Mouse (Mus musculus): Measurements from ENCODE around the gene BC055324. TPM values are rescaled to one million over a fixed set of nuclear protein-coding genes. Genes with fewer than 3 reads are reported as not detected.
"Not testable (repeated sequence)": the region's sequence is repeated elsewhere in the genome, so short reads cannot be mapped to it uniquely, and the experiment has no call there.

The BC055324 gene
- 4.0 and 5.0 TPM in 2 replicates for polyA plus RNA-seq (2015; fragmentation: Nextera tagmentation; extraction: Ambion mirVana)

GRCm38 (mm10) chr1:163994721-163995608 is at the start of gene BC055324, which contains the start of gene Mettl18:
BC055324 (minus strand) TSS chr1:163994796.
Mettl18 (plus strand) TSS chr1:163994889.
- 3% methylated on average over 43 of the region's 43 CpGs for WGBS
- peak; percentile 99 for ATAC-seq
- no peaks in the 10 kb centered on the region for H3K27me3 ChIP-seq (ENCODE audit: control insufficient read depth, insufficient read depth, low read depth, low read length)
- peak within 1 kb of the TSS; percentile 90 for H3K4me2 ChIP-seq (ENCODE audit: low read length)
- peak within 1 kb of the TSS; percentile 82 for H3K4me3 ChIP-seq (ENCODE audit: low read depth, low read length)
- H3K9ac ChIP-seq (ENCODE audit: low read depth, low read length) = peak within 1 kb of the TSS; percentile 67
- no peaks in the 10 kb centered on the region for H3K9me3 ChIP-seq (replicated peaks; ENCODE audit: control insufficient read depth, low read length, poor library complexity, severe bottlenecking)
- H3K27ac ChIP-seq (ENCODE audit: low read length) = peak within 1 kb of the TSS; percentile 87
- peaks cover 9% of the 10 kb centered on the region for H3K4me1 ChIP-seq (ENCODE audit: control insufficient read depth, insufficient read depth, low read length)
- no peaks in the 10 kb centered on the region for H3K36me3 ChIP-seq (ENCODE audit: control insufficient read depth, insufficient read depth, low read length)

GRCm38 (mm10) chr1:164043549-164043948 is 49.0 kb upstream of the BC055324 start:
- no peaks in the 10 kb centered on the region for H3K27me3 ChIP-seq (ENCODE audit: control insufficient read depth, insufficient read depth, low read depth, low read length)
- no peak for ATAC-seq
- H3K4me1 ChIP-seq (ENCODE audit: control insufficient read depth, insufficient read depth, low read length) = no peaks in the 10 kb centered on the region
- no peak overlapping the region for H3K9ac ChIP-seq (ENCODE audit: low read depth, low read length)
- no peak overlapping the region for H3K4me3 ChIP-seq (ENCODE audit: low read depth, low read length)
- no peaks in the 10 kb centered on the region for H3K9me3 ChIP-seq (replicated peaks; ENCODE audit: control insufficient read depth, low read length, poor library complexity, severe bottlenecking)
- no peak overlapping the region for H3K27ac ChIP-seq (ENCODE audit: low read length)
- no peaks in the 10 kb centered on the region for H3K36me3 ChIP-seq (ENCODE audit: control insufficient read depth, insufficient read depth, low read length)
- 50% methylated on average over 3 of the region's 3 CpGs for WGBS
- H3K4me2 ChIP-seq (ENCODE audit: low read length) = no peak overlapping the region

DNA sequence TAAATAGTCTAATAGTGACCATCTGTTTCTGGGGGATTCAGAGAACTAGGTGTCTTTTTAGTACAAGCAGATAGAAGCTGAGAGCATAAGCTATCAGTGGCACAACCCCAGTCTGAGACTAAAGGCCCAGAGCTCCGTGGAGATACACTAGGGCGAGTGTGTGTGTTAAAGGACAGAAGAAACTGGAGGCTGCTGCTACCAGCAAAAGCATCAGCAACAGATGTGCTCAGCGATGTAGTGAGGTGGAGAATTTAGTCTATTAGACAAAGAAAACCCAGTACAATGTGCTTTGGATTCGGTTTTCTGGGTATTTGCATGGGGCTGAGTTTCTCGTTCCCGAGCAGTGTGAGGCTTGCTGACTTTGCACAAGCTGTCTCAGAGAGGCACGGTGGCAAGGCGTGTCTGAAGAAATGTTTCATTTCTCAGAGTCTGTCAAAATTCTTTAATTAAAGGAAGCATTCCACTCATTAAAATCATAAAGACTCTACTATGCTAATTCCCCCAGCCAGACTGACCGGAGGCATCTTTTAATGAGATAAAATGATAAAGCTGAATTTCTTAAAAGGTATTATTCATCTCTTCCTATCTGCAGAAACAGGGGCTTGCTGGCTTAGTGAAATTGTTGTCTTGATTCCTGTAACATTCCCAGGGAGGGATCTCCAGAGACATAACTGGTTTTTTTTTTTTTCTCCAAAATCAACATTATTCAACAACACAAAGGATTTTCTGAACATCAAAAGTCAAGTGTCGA is 46.0 kb upstream of the BC055324 start:
- Histone ChIP-seq H3K27me3 (ENCODE audit: control insufficient read depth, insufficient read depth, low read depth, low read length) (no peaks in the 10 kb centered on the region), H3K9me3 (replicated peaks; ENCODE audit: control insufficient read depth, low read length, poor library complexity, severe bottlenecking) (no peaks in the 10 kb centered on the region), H3K4me3 (ENCODE audit: low read depth, low read length) (no peak overlapping the region), H3K4me1 (ENCODE audit: control insufficient read depth, insufficient read depth, low read length) (no peaks in the 10 kb centered on the region), H3K36me3 (ENCODE audit: control insufficient read depth, insufficient read depth, low read length) (no peaks in the 10 kb centered on the region), H3K27ac (ENCODE audit: low read length) (no peak overlapping the region), H3K9ac (ENCODE audit: low read depth, low read length) (no peak overlapping the region), H3K4me2 (ENCODE audit: low read length) (no peak overlapping the region)
- WGBS = 56% methylated on average over 10 of the region's 10 CpGs
- ATAC-seq = peak; percentile 83

DNA sequence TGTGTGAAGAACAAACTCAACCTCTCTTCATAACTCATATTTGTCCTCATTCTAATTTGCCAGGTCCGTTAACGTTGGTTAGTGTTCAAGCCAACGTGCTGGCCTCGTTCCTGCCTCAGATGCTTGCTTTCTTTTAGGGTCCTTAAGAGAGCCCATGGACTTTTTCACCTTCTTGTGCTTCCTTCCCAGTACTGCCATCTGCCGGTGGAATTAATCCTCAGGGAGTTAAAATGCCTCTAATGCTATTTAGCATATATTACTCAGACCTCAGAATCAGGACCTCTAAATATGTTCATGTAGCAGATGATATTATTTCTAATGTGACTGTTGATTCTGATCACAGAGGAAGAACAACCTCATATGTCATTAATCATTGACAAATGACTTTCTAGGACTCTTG is 32.8 kb upstream of the BC055324 start:
- Histone ChIP-seq H3K9me3 (replicated peaks; ENCODE audit: control insufficient read depth, low read length, poor library complexity, severe bottlenecking) (no peaks in the 10 kb centered on the region), H3K27me3 (ENCODE audit: control insufficient read depth, insufficient read depth, low read depth, low read length) (no peaks in the 10 kb centered on the region), H3K4me2 (ENCODE audit: low read length) (no peak overlapping the region), H3K36me3 (ENCODE audit: control insufficient read depth, insufficient read depth, low read length) (no peaks in the 10 kb centered on the region), H3K27ac (ENCODE audit: low read length) (no peak overlapping the region), H3K4me3 (ENCODE audit: low read depth, low read length) (no peak overlapping the region), H3K9ac (ENCODE audit: low read depth, low read length) (no peak overlapping the region), H3K4me1 (ENCODE audit: control insufficient read depth, insufficient read depth, low read length) (no peaks in the 10 kb centered on the region)
- WGBS = 64% methylated on average over 5 of the region's 5 CpGs
- ATAC-seq = no peak

GRCm38 (mm10) chr1:164025685-164026084 is 31.1 kb upstream of the BC055324 start:
- H3K9me3 ChIP-seq (replicated peaks; ENCODE audit: control insufficient read depth, low read length, poor library complexity, severe bottlenecking) = no peaks in the 10 kb centered on the region
- H3K27ac ChIP-seq (ENCODE audit: low read length) = no peak overlapping the region
- H3K4me3 ChIP-seq (ENCODE audit: low read depth, low read length) = no peak overlapping the region
- no peak for ATAC-seq
- 88% methylated on average over 4 of the region's 4 CpGs for WGBS
- H3K27me3 ChIP-seq (ENCODE audit: control insufficient read depth, insufficient read depth, low read depth, low read length) = no peaks in the 10 kb centered on the region
- H3K9ac ChIP-seq (ENCODE audit: low read depth, low read length) = no peak overlapping the region
- H3K4me1 ChIP-seq (ENCODE audit: control insufficient read depth, insufficient read depth, low read length) = no peaks in the 10 kb centered on the region
- no peak overlapping the region for H3K4me2 ChIP-seq (ENCODE audit: low read length)
- no peaks in the 10 kb centered on the region for H3K36me3 ChIP-seq (ENCODE audit: control insufficient read depth, insufficient read depth, low read length)

- H3K4me1 ChIP-seq (ENCODE audit: control insufficient read depth, insufficient read depth, low read length); H3K36me3 ChIP-seq (ENCODE audit: control insufficient read depth, insufficient read depth, low read length); H3K27ac ChIP-seq (ENCODE audit: low read length); H3K4me2 ChIP-seq (ENCODE audit: low read length); H3K9ac ChIP-seq (ENCODE audit: low read depth, low read length); H3K27me3 ChIP-seq (ENCODE audit: control insufficient read depth, insufficient read depth, low read depth, low read length); H3K9me3 ChIP-seq (replicated peaks; ENCODE audit: control insufficient read depth, low read length, poor library complexity, severe bottlenecking); H3K4me3 ChIP-seq (ENCODE audit: low read depth, low read length); ATAC-seq: not testable (repeated sequence)
- WGBS = 85% methylated on average over 5 of the region's 5 CpGs
These were observed 27.5 kb upstream of the BC055324 start for GRCm38 (mm10) chr1:164022106-164022505.

GRCm38 (mm10) chr1:164020746-164021145 is 26.1 kb upstream of the BC055324 start:
- not testable (repeated sequence) for H3K4me3 ChIP-seq (ENCODE audit: low read depth, low read length); H3K4me1 ChIP-seq (ENCODE audit: control insufficient read depth, insufficient read depth, low read length); H3K9ac ChIP-seq (ENCODE audit: low read depth, low read length); ATAC-seq; H3K4me2 ChIP-seq (ENCODE audit: low read length); H3K36me3 ChIP-seq (ENCODE audit: control insufficient read depth, insufficient read depth, low read length); H3K27ac ChIP-seq (ENCODE audit: low read length); H3K9me3 ChIP-seq (replicated peaks; ENCODE audit: control insufficient read depth, low read length, poor library complexity, severe bottlenecking); H3K27me3 ChIP-seq (ENCODE audit: control insufficient read depth, insufficient read depth, low read depth, low read length)
- 77% methylated on average over 3 of the region's 3 CpGs for WGBS

DNA sequence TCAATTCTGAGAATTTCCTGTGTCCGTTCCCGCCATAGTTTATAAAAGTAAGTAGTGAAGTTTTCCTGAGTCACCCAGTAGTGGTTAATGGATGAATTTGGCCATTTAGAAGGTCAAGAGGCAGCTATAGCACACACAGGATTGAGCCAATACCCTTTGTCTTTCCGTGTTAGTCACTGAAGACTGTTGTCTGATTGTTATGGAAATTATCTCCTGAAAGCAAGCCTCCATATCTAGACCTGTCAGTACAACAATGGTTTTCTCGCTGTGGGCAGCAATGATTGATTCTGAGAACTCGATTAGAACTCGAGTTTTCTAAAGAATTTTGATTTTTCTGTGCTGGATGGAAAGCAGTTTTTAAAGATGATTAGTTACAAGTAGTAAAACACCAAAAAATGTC is 25.2 kb upstream of the BC055324 start:
- Histone ChIP-seq H3K4me2 (ENCODE audit: low read length) (no peak overlapping the region), H3K9me3 (replicated peaks; ENCODE audit: control insufficient read depth, low read length, poor library complexity, severe bottlenecking) (no peaks in the 10 kb centered on the region), H3K36me3 (ENCODE audit: control insufficient read depth, insufficient read depth, low read length) (no peaks in the 10 kb centered on the region), H3K4me3 (ENCODE audit: low read depth, low read length) (no peak overlapping the region), H3K27ac (ENCODE audit: low read length) (no peak overlapping the region), H3K9ac (ENCODE audit: low read depth, low read length) (no peak overlapping the region), H3K27me3 (ENCODE audit: control insufficient read depth, insufficient read depth, low read depth, low read length) (no peaks in the 10 kb centered on the region), H3K4me1 (ENCODE audit: control insufficient read depth, insufficient read depth, low read length) (no peaks in the 10 kb centered on the region)
- no peak for ATAC-seq
- WGBS = 43% methylated on average over 6 of the region's 6 CpGs

Data from midbrain, embryonic 16.5 days (tissue).